Mouse (Mus musculus) T-cell, adult 2 months (primary cell): ENCODE measurements around the gene Lcmt1.

Experiments
- DNase-seq: peaks from one replicate; pipeline ENCODE4 v3.0.0; 2022; ENCODE audit warnings: low spot score

Lcmt1 gene

GRCm38 (mm10) chr7:123459247-123459646 is 89.7 kb downstream of the Lcmt1 start:
- no peak for DNase-seq

- no peak for DNase-seq
Measured at GRCm38 (mm10) chr7:123461316-123461715, 91.7 kb downstream of the Lcmt1 start.

- no peak for DNase-seq
Measured at GRCm38 (mm10) chr7:123462070-123462501, 92.5 kb downstream of the Lcmt1 start, which contains the start of gene Aqp8. Gene Aqp8, plus strand, starts transcription at chr7:123462291.

GRCm38 (mm10) chr7:123463569-123463968 is 94.0 kb downstream of the Lcmt1 start:
- DNase-seq: no peak

- DNase-seq: no peak
Measured at GRCm38 (mm10) chr7:123465692-123466387, 96.3 kb downstream of the Lcmt1 start.

GRCm38 (mm10) chr7:123467961-123468360 is 98.4 kb downstream of the Lcmt1 start:
- no peak for DNase-seq
